Mouse (Mus musculus): ENCODE measurements at regions not wholly inside any gene's neighbourhood (a gene's known extent, or its start where the extent isn't known, plus 50 kb on each side); places are given as distances from the start of the nearest gene placed in this dataset.

GRCm38 (mm10) chr11:12837387-12837786 lies 372.6 kb upstream of the Cobl start:
- H3K9me3 ChIP-seq (ENCODE audit: low read length): no peaks in the 10 kb centered on the region
- no peak for TF ChIP-seq EP300 (IDR thresholded peaks at IDR 0.05)
- no peak for TF ChIP-seq CTCF (IDR thresholded peaks at IDR 0.05)
- ATAC-seq (no peak), DNase-seq (ENCODE audit: low spot score) (no peak)
- no peaks in the 10 kb centered on the region for H3K36me3 ChIP-seq (ENCODE audit: insufficient read depth, low read length)
- no peak overlapping the region for H3K4me3 ChIP-seq (ENCODE audit: low read depth, low read length)
- no peak overlapping the region for H3K4me2 ChIP-seq (replicated peaks; ENCODE audit: low read depth, low read length)
- no peaks in the 10 kb centered on the region for H3K27me3 ChIP-seq (replicated peaks; ENCODE audit: insufficient read depth, low read length)
- no peak overlapping the region for H3K9ac ChIP-seq (replicated peaks; ENCODE audit: low read depth)
- H3K4me1 ChIP-seq (ENCODE audit: insufficient read depth, low read depth, low read length): no peaks in the 10 kb centered on the region
- H3K27ac ChIP-seq (ENCODE audit: low read length): no peak overlapping the region
- WGBS: 37% methylated on average over 2 of the region's 2 CpGs

DNA sequence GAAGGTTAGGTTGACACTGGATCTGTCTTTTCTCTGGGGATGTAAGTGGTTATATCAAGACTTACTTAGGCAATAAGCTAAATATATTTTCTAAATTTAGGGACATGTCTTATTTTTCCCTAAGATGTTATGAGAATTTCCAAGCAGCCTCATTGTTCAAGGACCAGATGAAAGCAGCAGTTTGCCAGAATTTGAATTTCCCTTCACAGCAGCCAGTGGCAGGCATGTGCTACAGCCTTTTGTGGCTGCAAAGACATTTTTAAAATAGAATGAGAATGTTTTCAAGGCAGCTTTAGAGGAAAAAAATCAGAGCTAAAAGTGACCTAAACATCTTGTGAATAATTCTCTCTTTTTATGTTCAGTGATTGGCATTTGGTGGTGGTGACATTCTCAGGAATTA lies 371.6 kb upstream of the Cobl start:
- no peak overlapping the region for H3K4me2 ChIP-seq (replicated peaks; ENCODE audit: low read depth, low read length)
- no peaks in the 10 kb centered on the region for H3K36me3 ChIP-seq (ENCODE audit: insufficient read depth, low read length)
- no peaks in the 10 kb centered on the region for H3K27me3 ChIP-seq (replicated peaks; ENCODE audit: insufficient read depth, low read length)
- ATAC-seq: no peak
- TF ChIP-seq EP300 (IDR thresholded peaks at IDR 0.05): no peak
- TF ChIP-seq CTCF (IDR thresholded peaks at IDR 0.05): no peak
- H3K27ac ChIP-seq (ENCODE audit: low read length): no peak overlapping the region
- no peak for DNase-seq (ENCODE audit: low spot score)
- no peaks in the 10 kb centered on the region for H3K9me3 ChIP-seq (ENCODE audit: low read length)
- H3K9ac ChIP-seq (replicated peaks; ENCODE audit: low read depth): no peak overlapping the region
- no peak overlapping the region for H3K4me3 ChIP-seq (ENCODE audit: low read depth, low read length)
- no peaks in the 10 kb centered on the region for H3K4me1 ChIP-seq (ENCODE audit: insufficient read depth, low read depth, low read length)

DNA sequence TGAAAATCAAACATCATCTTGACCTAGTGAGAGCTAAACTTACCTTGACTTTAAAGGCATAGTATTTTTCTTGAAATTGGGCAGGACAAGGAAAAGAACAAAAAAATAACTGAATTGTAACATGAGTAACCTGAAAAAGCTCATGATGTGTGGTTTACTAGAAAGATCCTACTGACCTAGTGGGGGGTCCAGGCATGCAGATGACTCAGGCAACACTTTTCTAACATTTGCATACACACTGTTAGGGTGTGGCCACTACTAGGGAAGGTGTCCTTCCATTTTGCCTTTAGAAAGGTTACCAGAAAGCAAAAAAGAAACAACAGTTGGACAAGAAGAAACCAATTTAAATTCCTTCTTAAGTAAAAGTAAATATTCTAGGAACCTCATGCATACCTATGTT lies 347.3 kb upstream of the Cobl start:
- DNase-seq (ENCODE audit: low spot score): no peak
- no peak for TF ChIP-seq EP300 (IDR thresholded peaks at IDR 0.05)
- no peak for TF ChIP-seq CTCF (IDR thresholded peaks at IDR 0.05)
- Histone ChIP-seq H3K36me3 (ENCODE audit: insufficient read depth, low read length) (no peaks in the 10 kb centered on the region), H3K4me3 (ENCODE audit: low read depth, low read length) (no peak overlapping the region), H3K9me3 (ENCODE audit: low read length) (no peaks in the 10 kb centered on the region), H3K4me2 (replicated peaks; ENCODE audit: low read depth, low read length) (no peak overlapping the region), H3K27me3 (replicated peaks; ENCODE audit: insufficient read depth, low read length) (no peaks in the 10 kb centered on the region), H3K9ac (replicated peaks; ENCODE audit: low read depth) (no peak overlapping the region), H3K27ac (ENCODE audit: low read length) (no peak overlapping the region), H3K4me1 (ENCODE audit: insufficient read depth, low read depth, low read length) (no peaks in the 10 kb centered on the region)
- no peak for ATAC-seq

- peak; percentile 56 for DNase-seq (ENCODE audit: low spot score)
- no peak overlapping the region for H3K4me2 ChIP-seq (replicated peaks; ENCODE audit: low read depth, low read length)
- H3K4me3 ChIP-seq (ENCODE audit: low read depth, low read length): no peak overlapping the region
- no peaks in the 10 kb centered on the region for H3K9me3 ChIP-seq (ENCODE audit: low read length)
- TF ChIP-seq CTCF (IDR thresholded peaks at IDR 0.05): peak; percentile 73
- TF ChIP-seq EP300 (IDR thresholded peaks at IDR 0.05): no peak
- H3K27me3 ChIP-seq (replicated peaks; ENCODE audit: insufficient read depth, low read length): no peaks in the 10 kb centered on the region
- H3K36me3 ChIP-seq (ENCODE audit: insufficient read depth, low read length): no peaks in the 10 kb centered on the region
- ATAC-seq: peak; percentile 62
- 37% methylated on average over 11 of the region's 11 CpGs for WGBS
- no peak overlapping the region for H3K9ac ChIP-seq (replicated peaks; ENCODE audit: low read depth)
- no peak overlapping the region for H3K27ac ChIP-seq (ENCODE audit: low read length)
- H3K4me1 ChIP-seq (ENCODE audit: insufficient read depth, low read depth, low read length): no peaks in the 10 kb centered on the region
Measured at GRCm38 (mm10) chr11:12810949-12811881, 346.5 kb upstream of the Cobl start.
